Mouse (Mus musculus) embryonic facial prominence, embryonic 14.5 days (tissue): ENCODE results near the gene Slc2a9. TPM values are rescaled to one million over a fixed set of nuclear protein-coding genes. Genes with fewer than 3 reads are reported as not detected.

Experiments
- ATAC-seq: fragments of 200-750 bp; cut with Nextera tagmentation; 2 replicates; pipeline ENCODE4 v1.8.0; 2017; ENCODE audit warnings: low read depth, moderate number of reproducible peaks, moderate TSS enrichment
- DNase-seq: peaks from one replicate; pipeline ENCODE4 v3.0.0-alpha.2; 2015; ENCODE audit warnings: low spot score
- H3K27ac ChIP-seq: fragments of 300-500 bp; sonication (generic); replicated peaks from 2 replicates; pipeline ENCODE4 v1.5.1; 2014; ENCODE audit warnings: low read depth, mild to moderate bottlenecking, low read length, moderate library complexity
- H3K27me3 ChIP-seq: fragments of 300-500 bp; sonication (generic); replicated peaks from 2 replicates; pipeline ENCODE4 v1.6.1; 2014; ENCODE audit warnings: low read length; ENCODE audit not compliant: control insufficient read depth, insufficient read depth
- H3K36me3 ChIP-seq: fragments of 300-500 bp; sonication (generic); 2 replicates; pipeline ENCODE4 v1.6.1; 2014; ENCODE audit warnings: low read length, mixed read lengths; ENCODE audit not compliant: control insufficient read depth, insufficient read depth
- H3K4me1 ChIP-seq: fragments of 300-500 bp; sonication (generic); 2 replicates; pipeline ENCODE4 v1.6.1; 2014; ENCODE audit warnings: antibody characterized with exemption, low read length; ENCODE audit not compliant: control insufficient read depth, insufficient read depth
- H3K4me2 ChIP-seq: fragments of 300-500 bp; sonication (generic); 2 replicates; pipeline ENCODE4 v1.6.1; 2014; ENCODE audit warnings: low read depth, mild to moderate bottlenecking, low read length, moderate library complexity, mixed read lengths
- H3K4me3 ChIP-seq: fragments of 300-500 bp; sonication (generic); 2 replicates; pipeline ENCODE4 v1.5.1; 2014; ENCODE audit warnings: low read depth, mild to moderate bottlenecking, low read length
- H3K9ac ChIP-seq: fragments of 300-500 bp; sonication (generic); 2 replicates; pipeline ENCODE4 v1.6.1; 2014; ENCODE audit warnings: low read depth, mild to moderate bottlenecking, low read length, moderate library complexity, mixed read lengths
- H3K9me3 ChIP-seq: fragments of 300-500 bp; sonication (generic); 2 replicates; pipeline ENCODE4 v1.6.1; 2016; ENCODE audit warnings: low read length; ENCODE audit not compliant: control insufficient read depth
- WGBS: fragments of 180-500 bp; shearing (Covaris S2); extraction: QIAGEN DNeasy Blood & Tissue Kit; methylation state at CpG from one replicate; pipeline ENCODE4 v1.1.7; 2014; 5-methylcytosine and 5-hydroxymethylcytosine counted together
- polyA plus RNA-seq: library from polyadenylated mRNA; unstranded; fragments of >200 nt; fragmentation: Nextera tagmentation; extraction: Ambion mirVana; gene quantifications from 2 replicates; pipeline ENCODE4 v1.2.1, GENCODE M21; 2014

Gene Slc2a9
- polyA plus RNA-seq, 1 experiment from 2014 or later: 0.56 TPM

- DNase-seq: no peak
- no peak overlapping the region for H3K4me2 ChIP-seq
- no peaks in the 10 kb centered on the region for H3K36me3 ChIP-seq
- no peaks in the 10 kb centered on the region for H3K4me1 ChIP-seq
- ATAC-seq: no peak
- H3K4me3 ChIP-seq: no peak overlapping the region
- no peaks in the 10 kb centered on the region for H3K27me3 ChIP-seq
- no peak overlapping the region for H3K27ac ChIP-seq
- no peaks in the 10 kb centered on the region for H3K9me3 ChIP-seq
- 32% methylated on average over 3 of the region's 3 CpGs for WGBS
- H3K9ac ChIP-seq: no peak overlapping the region
Measured at GRCm38 (mm10) chr5:38403612-38404011, 99.3 kb downstream of the Slc2a9 start.

DNA sequence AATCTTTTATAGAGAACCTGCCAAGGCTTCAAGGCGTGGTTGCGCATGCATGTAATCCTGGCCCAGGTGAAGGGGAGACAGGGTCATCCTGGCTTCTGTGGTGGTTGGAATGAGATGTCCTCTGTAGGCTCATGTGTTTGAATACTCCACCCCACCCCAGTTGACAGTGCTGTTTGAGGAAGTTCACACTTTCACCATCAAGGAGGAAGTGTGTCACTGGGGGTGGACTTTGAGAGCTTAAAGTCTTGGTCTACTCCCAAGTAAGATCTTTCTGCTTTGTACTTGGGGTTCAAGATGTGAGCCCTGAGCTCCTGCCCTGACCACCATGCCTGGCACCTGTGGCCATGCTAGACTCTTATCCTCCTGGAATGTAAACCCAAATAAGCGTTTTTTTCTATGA lies 100.7 kb downstream of the Slc2a9 start:
- H3K27ac ChIP-seq: no peak overlapping the region
- ATAC-seq (no peak), DNase-seq (no peak)
- H3K9ac ChIP-seq: no peak overlapping the region
- H3K36me3 ChIP-seq: no peaks in the 10 kb centered on the region
- no peaks in the 10 kb centered on the region for H3K4me1 ChIP-seq
- no peak overlapping the region for H3K4me3 ChIP-seq
- no peak overlapping the region for H3K4me2 ChIP-seq
- H3K9me3 ChIP-seq: no peaks in the 10 kb centered on the region
- no peaks in the 10 kb centered on the region for H3K27me3 ChIP-seq
- 92% methylated on average over 3 of the region's 3 CpGs for WGBS

GRCm38 (mm10) chr5:38388857-38389256 lies 114.1 kb downstream of the Slc2a9 start:
- ATAC-seq (no peak), DNase-seq (peak; percentile 15)
- Histone ChIP-seq H3K4me3 (no peak overlapping the region), H3K36me3 (no peaks in the 10 kb centered on the region), H3K9ac (no peak overlapping the region), H3K9me3 (no peaks in the 10 kb centered on the region), H3K4me1 (peaks cover 12% of the 10 kb centered on the region), H3K27me3 (no peaks in the 10 kb centered on the region), H3K27ac (no peak overlapping the region), H3K4me2 (no peak overlapping the region)
- 14% methylated on average over 2 of the region's 2 CpGs for WGBS

DNA sequence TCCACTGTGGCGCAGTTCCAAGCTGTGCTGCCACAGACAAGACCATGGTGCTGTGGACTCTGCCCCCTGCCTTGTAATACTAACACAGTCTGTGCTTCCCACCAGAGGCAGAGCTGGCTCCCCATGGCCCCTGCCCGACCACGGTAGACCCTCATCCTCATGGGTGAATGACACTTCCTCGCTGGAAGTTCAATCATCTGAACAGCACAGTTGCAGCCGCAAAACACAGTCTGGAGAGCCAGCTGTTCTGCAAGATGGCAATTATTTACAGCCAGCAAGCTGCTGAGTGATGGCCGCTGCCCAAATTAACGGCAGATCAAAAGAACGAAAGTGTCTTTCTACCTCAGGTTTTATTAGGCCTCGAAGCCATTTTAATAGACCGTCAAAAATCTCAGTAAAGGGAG lies 114.5 kb downstream of the Slc2a9 start:
- Histone ChIP-seq H3K27me3 (no peaks in the 10 kb centered on the region; the same call in 1 of the 2 replicates), H3K36me3 (no peaks in the 10 kb centered on the region), H3K4me1 (peaks cover 12% of the 10 kb centered on the region), H3K4me2 (no peak overlapping the region), H3K4me3 (no peak overlapping the region), H3K9me3 (no peaks in the 10 kb centered on the region), H3K9ac (no peak overlapping the region), H3K27ac (no peak overlapping the region)
- 34% methylated on average over 10 of the region's 10 CpGs for WGBS
- ATAC-seq (no peak), DNase-seq (peak; percentile 39)

DNA sequence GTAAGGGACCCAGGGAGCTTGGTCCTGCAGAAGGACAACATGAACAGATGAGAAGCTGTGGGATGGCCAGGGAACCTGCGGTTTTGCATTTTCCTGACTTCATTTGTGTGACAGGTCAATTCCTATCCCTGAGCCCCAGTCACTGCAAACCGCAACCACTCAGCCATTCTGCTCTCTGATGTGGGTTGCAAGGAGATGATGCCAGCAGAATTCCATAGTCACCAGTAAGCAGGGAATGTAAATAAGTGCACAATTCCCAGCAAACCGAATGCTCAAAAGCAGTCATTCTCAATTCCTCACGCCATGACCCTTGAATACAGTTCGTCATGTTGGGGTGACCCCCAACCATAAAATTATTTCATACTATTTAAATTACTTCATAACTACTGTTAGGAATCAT lies 123.0 kb downstream of the Slc2a9 start:
- H3K9me3 ChIP-seq: no peaks in the 10 kb centered on the region
- no peak for ATAC-seq
- WGBS: 94% methylated on average over 5 of the region's 5 CpGs
- no peaks in the 10 kb centered on the region for H3K4me1 ChIP-seq
- H3K4me3 ChIP-seq: no peak overlapping the region
- no peaks in the 10 kb centered on the region; the same call in 1 of the 2 replicates for H3K27me3 ChIP-seq
- no peaks in the 10 kb centered on the region for H3K36me3 ChIP-seq
- H3K9ac ChIP-seq: no peak overlapping the region
- H3K4me2 ChIP-seq: no peak overlapping the region
- DNase-seq: no peak
- H3K27ac ChIP-seq: no peak overlapping the region

DNA sequence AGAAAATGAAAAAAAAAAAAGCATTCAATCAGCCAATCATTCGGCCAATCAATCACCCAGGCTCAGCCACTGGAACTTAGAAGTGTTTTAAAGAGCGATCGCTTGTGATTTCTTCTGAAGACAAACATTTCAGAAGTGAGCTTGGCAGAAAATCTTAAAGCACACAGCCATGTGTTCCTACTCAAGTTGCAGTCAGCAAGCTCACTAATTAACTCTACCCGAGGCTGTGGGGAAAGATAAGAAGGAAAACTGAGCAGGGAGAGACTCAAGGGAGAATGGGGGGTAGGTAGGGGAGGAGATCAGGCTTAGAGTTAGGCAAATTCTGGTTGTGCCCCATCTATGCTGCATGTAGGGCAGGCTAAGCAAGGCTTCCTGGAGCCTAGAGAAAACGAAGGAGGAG lies 130.6 kb downstream of the Slc2a9 start:
- peaks cover 5% of the 10 kb centered on the region; the same call in 1 of the 2 replicates for H3K4me1 ChIP-seq
- no peaks in the 10 kb centered on the region for H3K9me3 ChIP-seq
- no peak overlapping the region for H3K4me3 ChIP-seq
- no peaks in the 10 kb centered on the region for H3K36me3 ChIP-seq
- no peak for ATAC-seq
- H3K4me2 ChIP-seq: no peak overlapping the region
- H3K27me3 ChIP-seq: no peaks in the 10 kb centered on the region
- WGBS: 14% methylated on average over 5 of the region's 5 CpGs
- no peak overlapping the region for H3K9ac ChIP-seq
- no peak overlapping the region for H3K27ac ChIP-seq
- peak; percentile 71 for DNase-seq

DNA sequence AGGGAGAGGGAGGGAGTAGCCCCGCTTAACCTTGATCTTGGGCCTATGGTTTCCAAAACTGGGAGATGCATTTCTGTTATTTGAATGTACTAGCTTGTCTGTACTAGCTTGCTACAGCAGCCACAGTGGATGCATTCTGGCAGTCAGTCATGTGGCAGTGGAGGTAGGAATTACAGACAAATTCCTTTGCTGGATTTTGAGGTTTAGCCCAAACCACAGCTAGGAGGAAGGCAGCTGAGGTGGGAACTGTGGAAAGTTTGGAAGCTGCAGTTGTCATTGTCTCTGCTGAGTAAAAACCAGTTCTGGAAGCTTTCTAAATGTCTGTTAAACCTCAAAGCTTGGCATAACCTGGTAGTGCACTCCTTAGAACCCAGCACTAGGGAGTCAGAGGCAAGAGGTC lies 131.6 kb downstream of the Slc2a9 start:
- 70% methylated on average over 1 of the region's 1 CpGs for WGBS
- Histone ChIP-seq H3K4me1 (peaks cover 13% of the 10 kb centered on the region; the same call in 1 of the 2 replicates), H3K9me3 (no peaks in the 10 kb centered on the region), H3K27ac (no peak overlapping the region), H3K27me3 (no peaks in the 10 kb centered on the region), H3K9ac (no peak overlapping the region), H3K4me2 (no peak overlapping the region), H3K4me3 (no peak overlapping the region), H3K36me3 (no peaks in the 10 kb centered on the region)
- ATAC-seq: no peak
- DNase-seq: peak; percentile 59

GRCm38 (mm10) chr5:38366650-38367470 lies 136.1 kb downstream of the Slc2a9 start:
- ATAC-seq (peak; percentile 84), DNase-seq (peak; percentile 85)
- H3K27me3 ChIP-seq: no peaks in the 10 kb centered on the region
- H3K9ac ChIP-seq: no peak overlapping the region; the same call in 1 of the 2 replicates
- peaks cover 19% of the 10 kb centered on the region for H3K4me1 ChIP-seq
- H3K4me2 ChIP-seq: peak overlapping the region; percentile 50
- no peaks in the 10 kb centered on the region for H3K36me3 ChIP-seq
- H3K9me3 ChIP-seq: no peaks in the 10 kb centered on the region
- H3K4me3 ChIP-seq: peak overlapping the region; percentile 24
- no peak overlapping the region; the same call in 1 of the 2 replicates for H3K27ac ChIP-seq
- 9% methylated on average over 17 of the region's 18 CpGs for WGBS

GRCm38 (mm10) chr5:38365521-38365920 lies 137.4 kb downstream of the Slc2a9 start:
- H3K27ac ChIP-seq: no peak overlapping the region
- no peak overlapping the region for H3K4me2 ChIP-seq
- H3K27me3 ChIP-seq: no peaks in the 10 kb centered on the region
- DNase-seq (peak; percentile 17), ATAC-seq (0 out of 2 replicates have a peak, but pooled peaks have one; percentile 19)
- 44% methylated on average over 2 of the region's 2 CpGs for WGBS
- H3K4me3 ChIP-seq: no peak overlapping the region
- no peaks in the 10 kb centered on the region for H3K9me3 ChIP-seq
- no peaks in the 10 kb centered on the region for H3K36me3 ChIP-seq
- H3K4me1 ChIP-seq: peaks cover 19% of the 10 kb centered on the region
- H3K9ac ChIP-seq: no peak overlapping the region
